Mouse (Mus musculus) left cerebral cortex, adult 8-10 months (tissue): ENCODE data around the gene Alpk1. TPM values are rescaled to one million over a fixed set of nuclear protein-coding genes. Genes with fewer than 3 reads are reported as not detected.
"Not testable (repeated sequence)": the region's sequence is repeated elsewhere in the genome, so short reads cannot be mapped to it uniquely, and the experiment has no call there.

Experiments
- DNase-seq, 2 experiments: peaks; one replicate each; pipeline ENCODE4 v3.0.0; 2022; ENCODE audit warnings: low spot score in 2 of 2
- total RNA-seq, 4 experiments: library from RNA; stranded (reverse); gene quantifications; 2 replicates each; pipeline ENCODE4 v1.2.4; 2022

Gene Alpk1
- total RNA-seq, 4 experiments from 2014 or later, result 5.9 to 8.1 (median 7.3) TPM

- no peak for DNase-seq
These were observed 10.1 kb upstream of the Alpk1 start for GRCm38 (mm10) chr3:127790234-127791055.

DNA sequence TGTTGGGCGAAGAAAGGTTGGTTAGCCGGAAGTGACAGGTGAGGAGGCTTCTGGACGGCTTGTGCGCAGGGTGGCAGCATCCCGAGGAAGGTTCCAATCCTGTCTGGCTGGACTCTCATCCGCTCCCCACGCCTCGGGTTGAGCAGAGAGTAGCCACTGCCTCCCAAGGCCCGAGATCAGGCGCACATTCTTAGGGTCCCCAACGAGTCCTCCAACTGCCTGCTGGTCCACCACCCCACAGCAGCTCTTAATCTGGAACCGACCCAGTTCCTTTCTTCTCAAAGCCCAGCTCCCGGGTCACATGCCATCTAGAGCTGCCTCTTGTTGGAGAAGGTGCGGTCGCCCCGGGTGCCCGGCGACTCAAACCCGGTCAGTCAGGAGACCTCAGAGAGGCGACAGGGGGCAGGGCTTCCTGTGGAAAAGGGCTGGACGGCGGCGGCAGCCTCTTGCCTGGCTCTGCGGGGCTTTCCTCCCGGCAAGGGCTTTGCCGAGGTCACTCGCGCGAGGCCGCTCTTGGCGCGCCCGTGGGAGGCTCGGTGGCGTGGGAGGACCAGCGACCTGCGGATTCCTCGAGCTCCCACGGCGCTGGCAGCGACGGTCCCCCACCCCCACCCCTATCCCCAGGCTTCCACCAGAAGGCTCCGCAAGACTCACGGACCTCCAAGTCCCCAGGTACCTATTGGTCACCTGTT, 9.3 kb upstream of the Alpk1 start, which contains the start of gene Tifa:
Gene Tifa, plus strand, starts transcription at position 306 of the 692 bp plus-strand sequence.
- DNase-seq, result peak; percentile 23 to 40

- no peak for DNase-seq
These were observed 8.6 kb upstream of the Alpk1 start for GRCm38 (mm10) chr3:127788919-127789318.

DNA sequence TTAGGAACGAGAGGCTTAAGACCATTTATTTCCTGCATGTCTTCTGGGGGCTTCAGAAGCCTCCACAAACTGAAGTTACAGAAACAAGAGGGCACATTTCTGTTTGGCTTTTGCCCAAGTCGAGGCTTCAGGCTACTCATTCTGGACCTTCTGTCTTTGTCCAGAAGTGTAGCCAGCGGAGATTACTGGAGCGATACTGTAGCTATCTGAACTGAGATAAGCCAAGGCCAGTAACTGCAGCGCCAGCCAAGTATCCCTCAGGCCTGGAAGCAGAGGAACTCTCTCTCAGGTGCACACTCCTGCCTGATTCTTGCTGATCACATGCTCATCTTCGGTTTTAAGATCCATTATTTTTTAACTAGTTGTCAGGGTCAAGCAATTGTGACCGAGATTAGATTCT, 7.7 kb upstream of the Alpk1 start:
- no peak for DNase-seq

DNA sequence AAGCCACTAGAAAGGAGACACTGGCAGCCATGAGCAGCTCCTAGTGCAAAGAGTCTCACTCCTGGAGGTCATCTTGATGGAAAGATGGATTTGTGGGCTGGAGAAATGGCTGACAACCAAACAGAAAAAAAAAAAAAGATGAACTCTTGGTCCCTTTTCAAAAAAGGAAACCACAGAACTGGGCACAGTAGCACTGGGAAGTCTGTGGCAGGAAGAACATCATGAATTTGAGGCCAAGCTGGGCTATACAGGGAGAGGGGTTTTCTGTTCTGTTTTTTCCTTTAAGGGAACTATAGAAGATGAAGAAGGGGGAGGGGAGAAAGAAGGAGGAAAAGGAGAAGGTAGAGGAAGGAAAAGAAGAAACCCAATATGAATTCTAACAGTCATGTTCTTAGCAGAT, 6.7 kb upstream of the Alpk1 start:
- no peak for DNase-seq

DNA sequence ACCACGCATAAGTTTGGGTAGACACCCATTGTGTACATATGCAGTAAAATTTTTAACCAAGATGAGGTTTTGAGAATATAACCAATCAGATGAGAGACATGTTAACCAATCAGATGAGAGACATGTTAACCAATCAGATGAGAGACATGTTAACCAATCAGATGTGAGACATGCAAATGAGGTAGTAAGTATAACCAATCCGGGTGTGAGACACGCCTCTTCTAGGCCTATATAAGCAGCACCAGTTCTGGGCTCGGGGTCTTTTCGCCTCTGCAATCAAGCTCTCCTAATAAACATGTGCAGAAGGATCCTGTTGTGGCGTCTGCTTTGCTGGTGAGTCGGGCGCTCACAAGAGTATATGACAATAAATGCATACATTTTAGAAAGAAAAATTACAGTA, 3.4 kb upstream of the Alpk1 start:
- not testable (repeated sequence) for DNase-seq

DNA sequence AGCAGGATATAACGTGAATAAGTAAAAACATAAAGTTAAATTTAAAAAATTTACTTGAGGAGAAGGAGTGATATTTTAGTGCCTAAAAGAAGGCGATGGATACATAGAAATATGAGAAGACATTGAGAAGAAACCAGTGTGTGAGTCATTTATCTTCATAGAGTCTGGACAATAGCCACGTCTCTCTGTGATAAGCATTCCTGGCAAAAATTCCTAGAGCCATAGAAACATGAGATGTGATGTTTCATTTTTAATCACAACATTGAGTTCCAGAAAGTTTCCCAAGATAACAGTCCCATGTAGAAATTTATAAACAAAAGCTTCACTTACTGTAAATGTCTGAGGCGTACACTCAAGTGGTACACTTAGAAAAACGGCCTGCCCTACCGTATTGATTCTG, 2.6 kb upstream of the Alpk1 start:
- no peak for DNase-seq

GRCm38 (mm10) chr3:127780921-127781320, 594 bp upstream of the Alpk1 start:
- DNase-seq, result no peak

GRCm38 (mm10) chr3:127769146-127769545, 11.2 kb downstream of the Alpk1 start:
- no peak for DNase-seq

DNA sequence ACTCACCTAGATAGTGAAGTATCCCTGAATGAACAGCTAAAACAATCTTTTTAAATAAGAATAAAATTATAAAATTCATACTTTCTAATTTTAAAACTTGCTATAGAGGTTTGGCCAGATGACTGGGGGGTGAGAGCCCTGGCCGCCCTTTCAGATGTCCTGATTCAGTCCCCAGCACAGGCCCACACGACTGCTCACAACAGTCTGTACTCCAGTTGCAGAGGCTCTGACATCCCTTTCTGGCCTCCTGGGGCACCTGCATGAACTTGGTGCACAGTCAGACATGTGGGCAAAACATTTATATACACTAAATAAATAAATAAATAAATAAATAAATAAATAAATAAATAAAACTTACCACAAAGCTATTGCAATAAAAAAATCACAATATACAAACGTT, 14.4 kb downstream of the Alpk1 start:
- DNase-seq, result no peak

GRCm38 (mm10) chr3:127764541-127764940, 15.8 kb downstream of the Alpk1 start:
- DNase-seq, result no peak

DNA sequence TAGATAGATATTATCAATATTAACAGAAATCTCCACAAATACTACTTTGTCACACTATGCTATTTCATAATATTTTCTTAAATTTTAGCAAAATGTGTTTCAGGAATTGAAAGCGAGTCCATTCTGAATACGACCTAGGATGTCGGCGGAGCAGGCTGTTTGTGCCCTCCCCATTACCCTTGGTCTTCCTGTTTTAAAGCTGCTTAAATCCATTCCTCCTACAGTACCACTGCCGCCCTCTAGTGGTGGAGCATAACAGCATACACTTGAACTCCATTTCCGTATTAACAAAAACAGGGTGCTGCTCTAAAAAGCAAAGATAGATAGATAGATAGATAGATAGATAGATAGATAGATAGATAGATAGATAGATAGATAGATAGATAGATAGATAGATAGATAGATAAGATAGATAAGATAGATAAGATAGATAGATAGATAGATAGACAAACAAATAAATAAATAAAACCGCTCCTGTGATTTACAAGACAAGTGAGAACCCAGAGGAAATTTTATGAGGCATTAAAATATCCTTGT, 17.2 kb downstream of the Alpk1 start:
- no peak for DNase-seq

GRCm38 (mm10) chr3:127762403-127762802, 17.9 kb downstream of the Alpk1 start:
- DNase-seq, result no peak

- DNase-seq, result no peak
These were observed 21.1 kb downstream of the Alpk1 start for GRCm38 (mm10) chr3:127759212-127759611.

DNA sequence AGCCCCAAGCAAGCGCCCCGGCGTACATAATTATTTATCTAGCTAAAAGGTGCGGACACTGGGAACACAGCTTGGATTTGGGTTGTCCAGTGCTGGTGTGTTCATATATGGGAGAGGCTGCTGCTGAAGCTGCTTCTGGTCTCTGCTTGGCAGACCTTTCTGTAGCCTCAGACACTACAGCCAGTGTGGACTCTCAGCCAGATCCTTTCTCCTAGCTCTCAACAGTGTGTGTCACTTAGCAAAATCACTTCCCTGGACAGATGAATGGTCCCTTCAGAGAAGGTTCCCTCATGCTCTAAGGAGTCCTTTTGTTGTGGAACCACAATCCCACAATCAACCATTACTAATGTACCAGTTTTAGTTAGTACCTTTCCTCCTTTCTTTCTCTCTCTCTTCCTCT, 21.5 kb downstream of the Alpk1 start:
- DNase-seq, result no peak

GRCm38 (mm10) chr3:127757886-127758301, 22.4 kb downstream of the Alpk1 start:
- no peak for DNase-seq

- DNase-seq, result no peak
These were observed 23.9 kb downstream of the Alpk1 start for GRCm38 (mm10) chr3:127756458-127756857.

DNA sequence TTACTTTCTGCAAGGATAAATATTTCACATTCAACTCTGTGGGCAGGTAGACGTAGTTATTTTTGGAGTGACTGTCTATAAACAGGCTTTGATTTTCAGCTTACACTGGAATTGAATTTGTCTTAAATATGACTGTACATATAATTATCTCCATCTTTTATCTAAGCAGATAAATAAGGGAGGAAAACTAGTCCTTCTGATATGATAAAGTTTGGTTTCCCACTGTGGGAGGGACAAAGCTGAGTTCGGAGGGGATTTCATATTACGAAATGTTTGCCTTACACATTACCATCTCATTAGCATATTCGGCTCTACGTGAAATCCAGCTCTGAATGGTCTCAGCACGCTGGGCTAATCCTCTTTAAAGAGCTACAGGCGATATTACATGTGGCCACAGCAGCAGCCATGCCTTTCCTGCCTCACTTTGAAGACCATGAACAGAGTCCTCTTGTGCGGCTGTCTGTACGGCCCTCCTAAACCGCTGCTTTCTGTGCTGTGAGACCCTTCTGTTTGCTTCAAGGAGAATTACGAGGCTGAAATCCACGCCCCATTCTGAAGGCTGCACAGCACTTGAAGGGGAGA, 30.3 kb downstream of the Alpk1 start:
- DNase-seq, result no peak

GRCm38 (mm10) chr3:127749266-127749665, 31.1 kb downstream of the Alpk1 start:
- no peak for DNase-seq

DNA sequence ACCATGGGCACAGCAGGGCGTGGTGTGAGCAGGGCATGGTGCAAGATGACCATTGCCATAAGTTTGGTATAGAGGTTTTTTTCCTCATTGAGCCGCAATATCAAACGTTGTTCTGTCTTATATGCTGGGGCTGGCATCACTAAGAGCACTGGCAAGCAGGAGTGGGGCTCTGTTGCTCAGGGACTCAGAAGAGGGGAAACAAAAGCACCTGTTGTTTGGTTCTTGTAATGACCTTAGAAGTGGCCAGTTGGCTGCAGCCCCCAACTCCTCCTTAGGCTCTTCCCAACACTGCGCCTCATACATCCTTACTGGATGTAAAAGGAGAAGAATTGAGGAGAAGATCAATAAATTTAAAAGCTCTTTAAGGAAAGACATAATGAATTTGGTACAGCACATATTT, 31.7 kb downstream of the Alpk1 start:
- DNase-seq, result no peak

DNA sequence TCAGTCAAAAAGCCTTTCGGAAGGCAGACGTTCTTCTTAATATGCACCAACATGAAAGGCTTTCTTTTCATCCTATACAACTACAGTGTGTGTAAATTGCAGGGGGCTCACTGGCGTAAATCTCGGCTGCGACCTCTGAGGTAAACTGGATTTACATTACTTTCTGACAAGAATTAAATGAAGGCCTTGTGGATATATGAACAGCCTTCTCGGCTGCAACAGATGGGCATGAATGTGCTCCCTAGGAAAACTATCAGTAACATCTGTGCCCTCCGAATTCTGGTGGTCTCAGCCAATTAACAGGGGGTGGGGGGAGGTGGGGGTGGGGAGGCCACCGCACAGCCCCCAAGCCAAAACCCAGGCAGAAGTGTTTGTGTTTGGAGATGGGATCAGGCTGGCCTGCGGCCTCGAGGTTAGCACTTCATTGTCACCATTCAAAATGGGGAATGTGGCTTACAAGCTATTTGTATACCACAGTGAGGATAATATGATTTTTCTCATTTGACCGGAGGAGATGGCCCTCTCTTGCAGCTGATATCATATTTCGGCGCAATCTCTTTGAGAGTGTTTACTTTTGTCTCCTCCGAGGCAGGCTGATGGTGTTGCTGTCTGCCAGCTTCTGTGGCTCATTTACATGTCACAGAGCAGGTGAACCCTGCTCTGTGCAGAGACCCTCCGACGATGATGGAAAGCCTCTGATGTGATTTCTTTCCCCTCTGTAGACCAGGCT, 34.3 kb downstream of the Alpk1 start:
- no peak for DNase-seq
